Mouse (Mus musculus) stomach, postnatal 0 days (tissue): ENCODE measurements around the gene Slc18b1.

Source experiments
- CTCF ChIP-seq: IDR thresholded peaks from 2 replicates; pipeline ENCODE4 v1.5.1; 2016; ENCODE audit warnings: antibody characterized with exemption, low read depth, mild to moderate bottlenecking, moderate library complexity
- EP300 ChIP-seq: optimal IDR thresholded peaks from 2 replicates; pipeline ENCODE3; 2016; ENCODE audit warnings: antibody characterized with exemption

GRCm38 (mm10) chr10:23838910-23839309, 42.1 kb downstream of the Slc18b1 start:
- no peak for TF ChIP-seq EP300
- TF ChIP-seq CTCF = no peak
